Mouse (Mus musculus) kidney, postnatal 0 days (tissue): ENCODE data around the gene Olfr98. TPM values are rescaled to one million over a fixed set of nuclear protein-coding genes. Genes with fewer than 3 reads are reported as not detected.

Source experiments
- ATAC-seq: fragments of 200-750 bp; cut with Nextera tagmentation; replicated peaks from 2 replicates; pipeline ENCODE4 v1.8.0; 2017; ENCODE audit warnings: low read depth, moderate number of reproducible peaks, moderate TSS enrichment, moderate library complexity; ENCODE audit not compliant: low FRiP score
- DNase-seq: peaks from one replicate; pipeline ENCODE4 v3.0.0-alpha.2; 2016; ENCODE audit warnings: low spot score
- H3K27ac ChIP-seq: fragments of 300-500 bp; sonication (generic); 2 replicates; pipeline ENCODE4 v1.5.1; 2014; ENCODE audit warnings: mild to moderate bottlenecking
- H3K27me3 ChIP-seq: fragments of 300-500 bp; sonication (generic); 2 replicates; pipeline ENCODE4 v1.6.1; 2014; ENCODE audit warnings: low read length, mixed read lengths; ENCODE audit not compliant: insufficient read depth
- H3K36me3 ChIP-seq: fragments of 300-500 bp; sonication (generic); 2 replicates; pipeline ENCODE4 v1.6.1; 2014; ENCODE audit warnings: low read length, mixed read lengths; ENCODE audit not compliant: insufficient read depth
- H3K4me1 ChIP-seq: fragments of 300-500 bp; sonication (generic); replicated peaks from 2 replicates; pipeline ENCODE4 v1.6.1; 2014; ENCODE audit warnings: antibody characterized with exemption, low read length, mixed read lengths; ENCODE audit not compliant: insufficient read depth
- H3K4me2 ChIP-seq: fragments of 300-500 bp; sonication (generic); 2 replicates; pipeline ENCODE4 v1.6.1; 2014; ENCODE audit warnings: mild to moderate bottlenecking, low read length, moderate library complexity, mixed read lengths
- H3K4me3 ChIP-seq: fragments of 300-500 bp; sonication (generic); replicated peaks from 2 replicates; pipeline ENCODE4 v1.5.1; 2014; ENCODE audit warnings: low read depth, low read length
- H3K9ac ChIP-seq: fragments of 300-500 bp; sonication (generic); 2 replicates; pipeline ENCODE4 v1.6.1; 2014; ENCODE audit warnings: low read depth, low read length
- H3K9me3 ChIP-seq: fragments of 300-500 bp; sonication (generic); replicated peaks from 2 replicates; pipeline ENCODE4 v1.6.1; 2016; ENCODE audit warnings: low read length, inconsistent platforms, mixed read lengths
- CTCF ChIP-seq: IDR thresholded peaks from 2 replicates; pipeline ENCODE4 v1.5.1; 2016; ENCODE audit warnings: antibody characterized with exemption, low read depth, mild to moderate bottlenecking, moderate library complexity
- WGBS: fragments of 180-500 bp; shearing (Covaris S2); extraction: QIAGEN DNeasy Blood & Tissue Kit; methylation state at CpG from one replicate; pipeline ENCODE4 v1.1.7; 2014; 5-methylcytosine and 5-hydroxymethylcytosine counted together
- polyA plus RNA-seq: library from polyadenylated mRNA; unstranded; fragments of >200 nt; fragmentation: Nextera tagmentation; extraction: Ambion mirVana; gene quantifications from 2 replicates; pipeline ENCODE4 v1.2.1, GENCODE M21; 2015

Olfr98 gene
- polyA plus RNA-seq, 1 experiment from 2014 or later, result not detected

GRCm38 (mm10) chr17:37275626-37276248 is 12.2 kb upstream of the Olfr98 start:
- TF ChIP-seq CTCF, result no peak
- ATAC-seq (no peak), DNase-seq (no peak)
- Histone ChIP-seq H3K27me3 (no peaks in the 10 kb centered on the region), H3K9me3 (no peaks in the 10 kb centered on the region), H3K4me3 (no peak overlapping the region), H3K36me3 (no peaks in the 10 kb centered on the region), H3K4me2 (no peak overlapping the region), H3K27ac (no peak overlapping the region), H3K9ac (no peak overlapping the region), H3K4me1 (no peaks in the 10 kb centered on the region)
- 76% methylated on average over 2 of the region's 2 CpGs for WGBS

- H3K9ac ChIP-seq, result 0 out of 2 replicates have a peak overlapping the region, but pooled peaks have one; percentile 18
- WGBS, result 64% methylated on average over 8 of the region's 8 CpGs
- H3K4me2 ChIP-seq, result peak overlapping the region; percentile 98
- no peaks in the 10 kb centered on the region for H3K9me3 ChIP-seq
- TF ChIP-seq CTCF, result no peak
- H3K4me1 ChIP-seq, result no peaks in the 10 kb centered on the region
- no peaks in the 10 kb centered on the region for H3K27me3 ChIP-seq
- ATAC-seq (peak; percentile 41; the same call in 1 of the 2 replicates), DNase-seq (peak; percentile 3)
- H3K4me3 ChIP-seq, result peak overlapping the region; percentile 57
- H3K27ac ChIP-seq, result no peak overlapping the region
- H3K36me3 ChIP-seq, result no peaks in the 10 kb centered on the region
Measured at GRCm38 (mm10) chr17:37270702-37271092, 7.1 kb upstream of the Olfr98 start.

GRCm38 (mm10) chr17:37270058-37270701 is 6.6 kb upstream of the Olfr98 start, which contains the start of gene H2-M3:
Gene H2-M3, plus strand, starts transcription at chr17:37270220.
- Histone ChIP-seq H3K4me2 (peak within 1 kb of the TSS; percentile 98), H3K9me3 (no peaks in the 10 kb centered on the region), H3K36me3 (no peaks in the 10 kb centered on the region), H3K27me3 (no peaks in the 10 kb centered on the region), H3K4me1 (no peaks in the 10 kb centered on the region), H3K9ac (0 out of 2 replicates have a peak within 1 kb of the TSS, but pooled peaks have one; percentile 18), H3K27ac (no peak within 1 kb of the TSS), H3K4me3 (peak within 1 kb of the TSS; percentile 57)
- peak; percentile 98 for ATAC-seq
- TF ChIP-seq CTCF, result no peak
- peak; percentile 89 for DNase-seq
- WGBS, result 5% methylated on average over 26 of the region's 26 CpGs

GRCm38 (mm10) chr17:37250544-37250943 is 13.0 kb downstream of the Olfr98 start:
- Histone ChIP-seq H3K27ac (no peak overlapping the region), H3K36me3 (no peaks in the 10 kb centered on the region), H3K9me3 (no peaks in the 10 kb centered on the region), H3K4me2 (no peak overlapping the region), H3K4me3 (no peak overlapping the region), H3K4me1 (no peaks in the 10 kb centered on the region), H3K27me3 (no peaks in the 10 kb centered on the region), H3K9ac (no peak overlapping the region)
- ATAC-seq (no peak), DNase-seq (no peak)
- TF ChIP-seq CTCF, result peak; percentile 56
- 11% methylated on average over 1 of the region's 1 CpGs for WGBS

GRCm38 (mm10) chr17:37249460-37249859 is 14.1 kb downstream of the Olfr98 start:
- no peak for ATAC-seq
- no peak overlapping the region for H3K9ac ChIP-seq
- H3K4me1 ChIP-seq, result no peaks in the 10 kb centered on the region
- no peak overlapping the region for H3K4me2 ChIP-seq
- no peak for DNase-seq
- H3K9me3 ChIP-seq, result no peaks in the 10 kb centered on the region
- TF ChIP-seq CTCF, result no peak
- no peak overlapping the region for H3K4me3 ChIP-seq
- H3K27me3 ChIP-seq, result no peaks in the 10 kb centered on the region
- H3K27ac ChIP-seq, result no peak overlapping the region
- H3K36me3 ChIP-seq, result no peaks in the 10 kb centered on the region

GRCm38 (mm10) chr17:37246715-37247114 is 16.8 kb downstream of the Olfr98 start:
- no peaks in the 10 kb centered on the region for H3K36me3 ChIP-seq
- H3K9me3 ChIP-seq, result no peaks in the 10 kb centered on the region
- H3K4me3 ChIP-seq, result no peak overlapping the region
- ATAC-seq (peak; percentile 77; the same call in 1 of the 2 replicates), DNase-seq (peak; percentile 72)
- H3K27me3 ChIP-seq, result no peaks in the 10 kb centered on the region
- no peak overlapping the region for H3K9ac ChIP-seq
- 24% methylated on average over 5 of the region's 5 CpGs for WGBS
- no peak overlapping the region for H3K4me2 ChIP-seq
- H3K4me1 ChIP-seq, result no peaks in the 10 kb centered on the region
- no peak; the same call in 1 of the 2 replicates for TF ChIP-seq CTCF
- H3K27ac ChIP-seq, result no peak overlapping the region
